Comparison of ENCODE assay signal across 33 mouse cellular contexts in the genomic region with DNA sequence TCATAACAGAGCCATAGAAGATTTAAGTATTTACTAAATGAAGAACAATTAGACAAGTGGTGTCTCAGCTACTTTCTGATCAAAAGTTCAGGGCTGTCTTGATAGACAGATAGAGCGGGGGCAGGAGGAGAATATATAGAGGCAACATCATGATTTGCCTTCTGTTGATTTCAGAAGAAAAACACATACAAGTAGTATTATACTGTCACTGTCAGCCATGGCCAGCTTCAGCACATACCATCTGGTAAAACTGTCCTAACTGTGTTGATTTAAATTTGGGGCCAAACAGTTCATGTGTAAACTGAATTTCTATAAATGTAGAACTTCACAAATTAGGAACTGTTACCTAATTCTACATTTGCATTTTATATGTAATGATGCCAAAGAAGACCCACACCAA.
"Had no signal": no experiment of that assay in that cellular context is flagged by ENCODE, and none has a peak within 500 bp of the region (broad histone marks: within the 10 kb centered on the region; RNA-seq: fewer than 3 reads in every experiment).

No protein-coding gene starts in this region.

- H3K4me3 ChIP-seq: limb, embryonic 10.5 days; limb, embryonic 12.5 days; limb, embryonic 13.5 days; limb, embryonic 15.5 days; liver, embryonic 12.5 days; liver, embryonic 13.5 days; liver, embryonic 15.5 days; lung, embryonic 15.5 days; megakaryocyte, embryonic 14.5 days; midbrain, embryonic 10.5 days; midbrain, embryonic 12.5 days; midbrain, embryonic 13.5 days; midbrain, embryonic 15.5 days; myocyte; neural tube, embryonic 12.5 days; neural tube, embryonic 13.5 days had no signal

- H3K27ac ChIP-seq: limb, embryonic 10.5 days; limb, embryonic 12.5 days; limb, embryonic 13.5 days; limb, embryonic 15.5 days; liver, embryonic 12.5 days; liver, embryonic 13.5 days; liver, embryonic 14.5 days; liver, embryonic 15.5 days; lung, embryonic 15.5 days; macrophage; midbrain, embryonic 10.5 days; midbrain, embryonic 12.5 days; midbrain, embryonic 13.5 days; midbrain, embryonic 15.5 days; neural tube, embryonic 12.5 days; neural tube, embryonic 13.5 days had no signal

- H3K27me3 ChIP-seq: limb, embryonic 12.5 days; limb, embryonic 13.5 days; limb, embryonic 15.5 days; liver, embryonic 12.5 days; liver, embryonic 13.5 days; liver, embryonic 15.5 days; lung, embryonic 15.5 days; megakaryocyte, embryonic 14.5 days; midbrain, embryonic 12.5 days; midbrain, embryonic 13.5 days; midbrain, embryonic 15.5 days; neural tube, embryonic 12.5 days; neural tube, embryonic 13.5 days had no signal

- H3K9ac ChIP-seq: limb, embryonic 12.5 days; limb, embryonic 13.5 days; limb, embryonic 15.5 days; liver, embryonic 12.5 days; liver, embryonic 13.5 days; liver, embryonic 14.5 days; liver, embryonic 15.5 days; liver, postnatal 0 days; lung, embryonic 14.5 days; lung, embryonic 15.5 days; midbrain, embryonic 12.5 days; midbrain, embryonic 13.5 days; midbrain, embryonic 15.5 days; neural tube, embryonic 12.5 days; neural tube, embryonic 13.5 days had no signal

- H3K4me1 ChIP-seq: limb, embryonic 10.5 days; limb, embryonic 12.5 days; limb, embryonic 13.5 days; limb, embryonic 15.5 days; liver, embryonic 12.5 days; liver, embryonic 13.5 days; liver, embryonic 15.5 days; lung, embryonic 15.5 days; megakaryocyte, embryonic 14.5 days; midbrain, embryonic 10.5 days; midbrain, embryonic 12.5 days; midbrain, embryonic 13.5 days; midbrain, embryonic 15.5 days; neural tube, embryonic 12.5 days; neural tube, embryonic 13.5 days had no signal

- ATAC-seq: liver, embryonic 12.5 days; liver, postnatal 0 days; lung, postnatal 0 days; midbrain, embryonic 13.5 days; midbrain, embryonic 15.5 days; midbrain, embryonic 16.5 days had no signal

- H3K9me3 ChIP-seq: limb, embryonic 10.5 days; limb, embryonic 12.5 days; limb, embryonic 13.5 days; limb, embryonic 15.5 days; liver, embryonic 12.5 days; liver, embryonic 13.5 days; liver, embryonic 15.5 days; lung, embryonic 15.5 days; megakaryocyte, embryonic 14.5 days; midbrain, embryonic 10.5 days; midbrain, embryonic 12.5 days; midbrain, embryonic 13.5 days; midbrain, embryonic 15.5 days; neural tube, embryonic 12.5 days; neural tube, embryonic 13.5 days had no signal

- H3K4me2 ChIP-seq: limb, embryonic 12.5 days; limb, embryonic 13.5 days; limb, embryonic 15.5 days; liver, embryonic 11.5 days; liver, embryonic 12.5 days; liver, embryonic 13.5 days; liver, embryonic 15.5 days; lung, embryonic 14.5 days; lung, embryonic 15.5 days; midbrain, embryonic 11.5 days; midbrain, embryonic 12.5 days; midbrain, embryonic 13.5 days; midbrain, embryonic 15.5 days; neural tube, embryonic 12.5 days; neural tube, embryonic 13.5 days had no signal

- H3K36me3 ChIP-seq: liver, embryonic 12.5 days; liver, embryonic 13.5 days; liver, embryonic 15.5 days; lung, embryonic 15.5 days had no signal

- DNase-seq: left cerebral cortex, postnatal 4 days; liver; liver, embryonic 13.5 days; liver, postnatal 0 days; lung, adult 18-20 months; lung, adult 2 months; lung, embryonic 14.5 days; lung, postnatal 10 days; lung, postnatal 14 days; lung, postnatal 36 days; lung, postnatal 4 days; midbrain, embryonic 14.5 days had no signal
